ENCODE assay signal across 22 mouse cellular contexts in the genomic region with DNA sequence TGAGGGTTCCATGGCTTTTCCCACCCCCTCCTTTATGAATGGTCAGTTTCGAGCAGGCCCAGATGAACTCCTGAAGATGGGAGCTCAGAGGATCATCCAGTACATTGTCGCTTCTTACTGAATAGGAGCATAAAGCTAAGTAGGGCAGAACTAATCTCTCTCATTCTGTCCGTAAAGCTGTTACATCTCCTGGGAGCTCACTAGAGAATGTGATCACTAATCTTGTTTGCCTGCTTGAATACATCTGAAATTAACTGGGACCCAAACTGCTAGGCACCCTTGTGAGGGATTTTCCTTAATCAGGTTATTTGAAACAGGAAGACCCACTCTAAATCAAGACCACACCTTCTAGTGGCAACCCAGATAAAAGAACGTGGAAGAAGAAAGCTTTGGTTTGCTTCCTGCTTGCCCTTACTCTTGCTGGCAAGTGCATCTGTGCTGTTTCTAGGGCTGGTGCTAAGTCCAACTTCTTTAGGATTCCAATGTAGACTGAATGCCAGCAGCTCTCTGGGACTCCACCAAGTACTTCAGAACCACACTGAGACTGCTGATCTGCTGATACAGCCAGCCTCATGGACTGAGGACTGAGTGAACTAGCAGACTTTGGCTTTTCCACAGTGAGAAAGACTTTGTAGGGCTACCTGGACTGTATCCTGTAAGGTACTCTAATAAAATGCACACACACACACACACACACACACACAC. TPM values are rescaled to one million over a fixed set of nuclear protein-coding genes. Genes with fewer than 3 reads are reported as not detected.
A peak's percentile ranks its signal among the peaks of the same experiment; 100 is the strongest.
DNase-seq lines count a peak whose midpoint lies in the region; ATAC-seq and TF ChIP-seq lines count a peak whose summit lies in the region.
"Had no signal": no experiment of that assay in that cellular context is flagged by ENCODE, and none has a peak within 500 bp of the region (broad histone marks: within the 10 kb centered on the region; RNA-seq: fewer than 3 reads in every experiment).

No protein-coding gene starts in this region.

- no peak overlapping the region for H3K4me2 ChIP-seq in hindbrain, postnatal 0 days (ENCODE audit: low read depth, low read length)
- H3K4me2 ChIP-seq in hindbrain, embryonic 14.5 days (replicated peaks), result no peak overlapping the region
- H3K4me2 ChIP-seq in forebrain, embryonic 16.5 days (ENCODE audit: low read length), result no peak overlapping the region
- H3K4me2 ChIP-seq: embryonic facial prominence, embryonic 12.5 days; forebrain, embryonic 15.5 days; heart, embryonic 11.5 days; heart, embryonic 15.5 days; hindbrain, embryonic 13.5 days had no signal

- no peak for ATAC-seq in hindbrain, postnatal 0 days
- no peak for ATAC-seq in hindbrain, embryonic 14.5 days (ENCODE audit: low FRiP score)
- ATAC-seq in forebrain, embryonic 16.5 days, result no peak
- ATAC-seq: CD4-positive, CD25-positive, alpha-beta regulatory T cell, adult 4 months; forebrain, embryonic 15.5 days had no signal

- H3K4me1 ChIP-seq in hindbrain, postnatal 0 days (ENCODE audit: insufficient read depth, low read length), result peaks cover 9% of the 10 kb centered on the region
- H3K4me1 ChIP-seq in hindbrain, embryonic 14.5 days (replicated peaks; ENCODE audit: control insufficient read depth, insufficient read depth, low read length), result peaks cover 5% of the 10 kb centered on the region; the same call in 1 of the 2 replicates
- H3K4me1 ChIP-seq in MEL (ENCODE audit: control insufficient read depth in 1 of 2, insufficient read depth in 2 of 2, low read length in 2 of 2), result peaks cover 4 to 18% of the 10 kb centered on the region in 2 experiments; a peak in 3 of 4 replicates
- peaks cover 6% of the 10 kb centered on the region for H3K4me1 ChIP-seq in forebrain, embryonic 16.5 days (replicated peaks; ENCODE audit: control insufficient read depth, insufficient read depth, low read length)

- peaks cover 14% of the 10 kb centered on the region for H3K79me2 ChIP-seq in MEL (ENCODE audit: control insufficient read depth, insufficient read depth, low read length, poor library complexity)

- H3K27me3 ChIP-seq in hindbrain, postnatal 0 days (ENCODE audit: insufficient read depth, low read length), result no peaks in the 10 kb centered on the region
- H3K27me3 ChIP-seq in hindbrain, embryonic 14.5 days (ENCODE audit: control insufficient read depth, insufficient read depth, low read length), result no peaks in the 10 kb centered on the region
- 0 out of 4 replicates have a peak, but pooled peaks cover 0 to 1% of the 10 kb centered on the region in 2 experiments for H3K27me3 ChIP-seq in MEL (ENCODE audit: control insufficient read depth in 1 of 2, insufficient read depth in 2 of 2, low read length in 2 of 2)
- no peaks in the 10 kb centered on the region for H3K27me3 ChIP-seq in forebrain, embryonic 16.5 days (replicated peaks; ENCODE audit: control insufficient read depth, insufficient read depth, low read length)
- H3K27me3 ChIP-seq: embryonic facial prominence, embryonic 12.5 days; forebrain, embryonic 15.5 days; heart, embryonic 15.5 days had no signal

- no peaks in the 10 kb centered on the region for H3K36me3 ChIP-seq in hindbrain, postnatal 0 days (ENCODE audit: insufficient read depth, low read length)
- H3K36me3 ChIP-seq in hindbrain, embryonic 14.5 days (replicated peaks; ENCODE audit: control insufficient read depth, insufficient read depth), result no peaks in the 10 kb centered on the region
- peaks cover 0 to 14% of the 10 kb centered on the region in 2 experiments; a peak in 2 of 4 replicates for H3K36me3 ChIP-seq in MEL (ENCODE audit: control insufficient read depth in 1 of 2, insufficient read depth in 2 of 2, low read length in 2 of 2)
- no peaks in the 10 kb centered on the region for H3K36me3 ChIP-seq in forebrain, embryonic 16.5 days (ENCODE audit: control insufficient read depth, insufficient read depth)
- H3K36me3 ChIP-seq: embryonic facial prominence, embryonic 12.5 days; forebrain, embryonic 15.5 days; heart, embryonic 15.5 days; hindbrain, embryonic 13.5 days had no signal

- no peak for TF ChIP-seq RAD21 in MEL (IDR thresholded peaks at IDR 0.05; ENCODE audit: low read depth, low read length)

- TF ChIP-seq POLR2A in MEL (IDR thresholded peaks at IDR 0.05; ENCODE audit: control insufficient read depth in 1 of 2, insufficient read depth in 1 of 2, low read depth in 1 of 2, low read length in 2 of 2, poor library complexity in 1 of 2), result no peak

- peak; percentile 7 for DNase-seq in hindbrain, postnatal 0 days (ENCODE audit: low spot score)
- DNase-seq in hindbrain, embryonic 14.5 days (ENCODE audit: low spot score), result no peak
- peak; percentile 49 for DNase-seq in kidney, adult 9 months
- no peak for DNase-seq in kidney, adult 18-20 months
- DNase-seq in MEL (ENCODE audit: low read depth, low spot score), result peak; percentile 48
- peak; percentile 25 for DNase-seq in retina, postnatal 7 days (ENCODE audit: low read depth, low spot score)
- DNase-seq: adrenal gland, postnatal 10 days; B cell, adult 2 months; cerebellum, adult 11-12 months; cerebellum, adult 9-10 months; cerebellum, postnatal 25 days; gastrocnemius, postnatal 10 days; heart, adult 2 months; heart, postnatal 14 days had no signal

- no peaks in the 10 kb centered on the region for H3K9me3 ChIP-seq in hindbrain, postnatal 0 days (ENCODE audit: low read length)
- H3K9me3 ChIP-seq in hindbrain, embryonic 14.5 days (ENCODE audit: control insufficient read depth, low read length), result no peaks in the 10 kb centered on the region
- no peaks in the 10 kb centered on the region for H3K9me3 ChIP-seq in MEL (replicated peaks; ENCODE audit: insufficient read depth, low read length)
- H3K9me3 ChIP-seq in forebrain, embryonic 16.5 days (ENCODE audit: control insufficient read depth, low read length), result no peaks in the 10 kb centered on the region
- H3K9me3 ChIP-seq: embryonic facial prominence, embryonic 12.5 days; forebrain, embryonic 15.5 days; G1E; heart, embryonic 15.5 days; hindbrain, embryonic 13.5 days had no signal

- TF ChIP-seq CTCF in hindbrain, postnatal 0 days (IDR thresholded peaks at IDR 0.05; ENCODE audit: low read depth), result no peak
- TF ChIP-seq CTCF in MEL (IDR thresholded peaks at IDR 0.05 in 2 of 3, conservative IDR thresholded peaks at IDR 0.05 in 1 of 3; ENCODE audit: control insufficient read depth in 1 of 3, insufficient read depth in 1 of 3, low read depth in 2 of 3, low read length in 3 of 3, poor library complexity in 1 of 3, severe bottlenecking in 1 of 3), result no peak

- no peak overlapping the region for H3K27ac ChIP-seq in hindbrain, postnatal 0 days
- H3K27ac ChIP-seq in hindbrain, embryonic 14.5 days, result no peak overlapping the region
- H3K27ac ChIP-seq in MEL (ENCODE audit: control insufficient read depth, low read depth, low read length), result no peak overlapping the region
- H3K27ac ChIP-seq in forebrain, embryonic 16.5 days (ENCODE audit: low read length), result no peak overlapping the region
- H3K27ac ChIP-seq: embryonic facial prominence, embryonic 12.5 days; forebrain, embryonic 15.5 days; heart, adult 2 months; heart, embryonic 15.5 days; hindbrain, embryonic 13.5 days had no signal

- 34% methylated on average over 4 of the region's 4 CpGs for WGBS in hindbrain, postnatal 0 days
- WGBS in hindbrain, embryonic 14.5 days, result 48% methylated on average over 4 of the region's 4 CpGs
- 29% methylated on average over 4 of the region's 4 CpGs for WGBS in forebrain, embryonic 16.5 days

- no peak overlapping the region for H3K4me3 ChIP-seq in hindbrain, postnatal 0 days (ENCODE audit: low read length)
- no peak overlapping the region for H3K4me3 ChIP-seq in hindbrain, embryonic 14.5 days (replicated peaks; ENCODE audit: low read length)
- H3K4me3 ChIP-seq in MEL (ENCODE audit: control insufficient read depth in 1 of 2, insufficient read depth in 1 of 2, low read depth in 2 of 2, low read length in 2 of 2), result no peak overlapping the region
- H3K4me3 ChIP-seq in forebrain, embryonic 16.5 days (replicated peaks; ENCODE audit: low read length), result no peak overlapping the region
- H3K4me3 ChIP-seq: embryonic facial prominence, embryonic 12.5 days; forebrain, embryonic 15.5 days; heart, adult 2 months; heart, embryonic 15.5 days; hindbrain, embryonic 13.5 days had no signal

- TF ChIP-seq EP300 in MEL (IDR thresholded peaks at IDR 0.05; ENCODE audit: low read depth in 1 of 2, low read length in 2 of 2), result peak in 1 of 2 experiments; percentile 30; a peak in 1 of 4 replicates

- no peak overlapping the region for H3K9ac ChIP-seq in hindbrain, postnatal 0 days (replicated peaks; ENCODE audit: low read length)
- H3K9ac ChIP-seq in hindbrain, embryonic 14.5 days, result no peak overlapping the region
- no peak overlapping the region for H3K9ac ChIP-seq in MEL (ENCODE audit: control insufficient read depth, low read depth, low read length, poor library complexity, severe bottlenecking)
- no peak overlapping the region for H3K9ac ChIP-seq in forebrain, embryonic 16.5 days (replicated peaks; ENCODE audit: low read depth, low read length)
- H3K9ac ChIP-seq: embryonic facial prominence, embryonic 12.5 days; forebrain, embryonic 15.5 days; heart, embryonic 15.5 days; hindbrain, embryonic 13.5 days had no signal

RNA-seq across cellular contexts. Expression of a gene that starts 3.0 kb away (rescaled TPM):
- total RNA-seq in hindbrain, postnatal 0 days (2014; rRNA removed), result 29.8 and 30.7 TPM in 2 replicates
- 38.2 and 38.5 TPM in 2 replicates for polyA plus RNA-seq in hindbrain, postnatal 0 days (2015; fragmentation: Nextera tagmentation; extraction: Ambion mirVana)
- polyA plus RNA-seq in hindbrain, embryonic 14.5 days (2014; fragmentation: Nextera tagmentation; extraction: Ambion mirVana), result 34.3 and 34.6 TPM in 2 replicates
- 67.8 and 81.5 TPM in 2 replicates for total RNA-seq in MEL (2012; rRNA removed)
- 10 to 100 TPM; 49.5 to 94.7 TPM for polyA plus RNA-seq in MEL (2012; ENCODE audit: insufficient read depth in 1 of 2, insufficient read length in 2 of 2, low read depth in 1 of 2, low replicate concordance in 2 of 2, missing spikeins in 1 of 2)
- polyA plus RNA-seq in forebrain, embryonic 16.5 days (2015; fragmentation: Nextera tagmentation; extraction: Ambion mirVana), result 29.5 and 34.5 TPM in 2 replicates

RNA-seq across cellular contexts. Expression of a gene that starts 15.9 kb away (rescaled TPM):
- 11.9 and 14.4 TPM in 2 replicates for total RNA-seq in hindbrain, postnatal 0 days (2014; rRNA removed)
- 7.8 and 10.9 TPM in 2 replicates for polyA plus RNA-seq in hindbrain, postnatal 0 days (2015; fragmentation: Nextera tagmentation; extraction: Ambion mirVana)
- 6.4 and 8.7 TPM in 2 replicates for polyA plus RNA-seq in hindbrain, embryonic 14.5 days (2014; fragmentation: Nextera tagmentation; extraction: Ambion mirVana)
- 63.3 and 71.4 TPM in 2 replicates for total RNA-seq in MEL (2012; rRNA removed)
- 10 to 100 TPM in 1 of 2 experiments, not detected in 1; 55.3 TPM for polyA plus RNA-seq in MEL (2012; ENCODE audit: insufficient read depth in 1 of 2, insufficient read length in 2 of 2, low read depth in 1 of 2, low replicate concordance in 2 of 2, missing spikeins in 1 of 2)
- polyA plus RNA-seq in forebrain, embryonic 16.5 days (2015; fragmentation: Nextera tagmentation; extraction: Ambion mirVana), result 14.9 and 17.7 TPM in 2 replicates

RNA-seq across cellular contexts. Expression of a gene that starts 50.1 kb away (rescaled TPM):
- 14.6 and 15.2 TPM in 2 replicates for total RNA-seq in hindbrain, postnatal 0 days (2014; rRNA removed)
- polyA plus RNA-seq in hindbrain, postnatal 0 days (2015; fragmentation: Nextera tagmentation; extraction: Ambion mirVana), result 3.1 TPM in 2 replicates
- 8.3 and 8.9 TPM in 2 replicates for polyA plus RNA-seq in hindbrain, embryonic 14.5 days (2014; fragmentation: Nextera tagmentation; extraction: Ambion mirVana)
- 17.0 and 20.0 TPM in 2 replicates for total RNA-seq in MEL (2012; rRNA removed)
- polyA plus RNA-seq in MEL (2012; ENCODE audit: insufficient read depth in 1 of 2, insufficient read length in 2 of 2, low read depth in 1 of 2, low replicate concordance in 2 of 2, missing spikeins in 1 of 2), result 10 to 100 TPM in 1 of 2 experiments, not detected in 1; 20.5 TPM
- polyA plus RNA-seq in forebrain, embryonic 16.5 days (2015; fragmentation: Nextera tagmentation; extraction: Ambion mirVana), result 7.0 and 7.8 TPM in 2 replicates

RNA-seq across cellular contexts. Expression of a gene that starts 50.2 kb away (rescaled TPM):
- 10.5 and 11.0 TPM in 2 replicates for total RNA-seq in hindbrain, postnatal 0 days (2014; rRNA removed)
- 3.9 and 4.6 TPM in 2 replicates for polyA plus RNA-seq in hindbrain, postnatal 0 days (2015; fragmentation: Nextera tagmentation; extraction: Ambion mirVana)
- polyA plus RNA-seq in hindbrain, embryonic 14.5 days (2014; fragmentation: Nextera tagmentation; extraction: Ambion mirVana), result 7.2 and 8.0 TPM in 2 replicates
- total RNA-seq in MEL (2012; rRNA removed), result 17.7 and 19.3 TPM in 2 replicates
- 10 to 100 TPM in 1 of 2 experiments, not detected in 1; 18.4 TPM for polyA plus RNA-seq in MEL (2012; ENCODE audit: insufficient read depth in 1 of 2, insufficient read length in 2 of 2, low read depth in 1 of 2, low replicate concordance in 2 of 2, missing spikeins in 1 of 2)
- polyA plus RNA-seq in forebrain, embryonic 16.5 days (2015; fragmentation: Nextera tagmentation; extraction: Ambion mirVana), result 11.5 and 12.2 TPM in 2 replicates

RNA-seq across cellular contexts. Expression of a gene that starts 51.7 kb away (rescaled TPM):
- total RNA-seq in hindbrain, postnatal 0 days (2014; rRNA removed), result 34.6 and 72.0 TPM in 2 replicates
- 52.1 and 57.1 TPM in 2 replicates for polyA plus RNA-seq in hindbrain, postnatal 0 days (2015; fragmentation: Nextera tagmentation; extraction: Ambion mirVana)
- 52.4 and 57.7 TPM in 2 replicates for polyA plus RNA-seq in hindbrain, embryonic 14.5 days (2014; fragmentation: Nextera tagmentation; extraction: Ambion mirVana)
- total RNA-seq in MEL (2012; rRNA removed), result 90.7 and 125 TPM in 2 replicates
- polyA plus RNA-seq in MEL (2012; ENCODE audit: insufficient read depth in 1 of 2, insufficient read length in 2 of 2, low read depth in 1 of 2, low replicate concordance in 2 of 2, missing spikeins in 1 of 2), result 100 to 1,000 TPM in 1 of 2 experiments, not detected in 1; 117 TPM
- polyA plus RNA-seq in forebrain, embryonic 16.5 days (2015; fragmentation: Nextera tagmentation; extraction: Ambion mirVana), result 56.6 and 61.2 TPM in 2 replicates

Comparison
In these comparisons a context has a peak if more than half of its experiments do, and no peak if none do; other contexts are left out.
1. DNase-seq: peak in hindbrain, postnatal 0 days (single experiment), kidney, adult 9 months (single experiment), MEL (single experiment) and retina, postnatal 7 days (single experiment); none in hindbrain, embryonic 14.5 days (single experiment) and kidney, adult 18-20 months (single experiment).